Mouse (Mus musculus): Measurements from ENCODE around the gene Gm7995. TPM values are rescaled to one million over a fixed set of nuclear protein-coding genes. Genes with fewer than 3 reads are reported as not detected.

Gene Gm7995
- not detected for polyA plus RNA-seq (2017; shearing (Covaris generic))

DNA sequence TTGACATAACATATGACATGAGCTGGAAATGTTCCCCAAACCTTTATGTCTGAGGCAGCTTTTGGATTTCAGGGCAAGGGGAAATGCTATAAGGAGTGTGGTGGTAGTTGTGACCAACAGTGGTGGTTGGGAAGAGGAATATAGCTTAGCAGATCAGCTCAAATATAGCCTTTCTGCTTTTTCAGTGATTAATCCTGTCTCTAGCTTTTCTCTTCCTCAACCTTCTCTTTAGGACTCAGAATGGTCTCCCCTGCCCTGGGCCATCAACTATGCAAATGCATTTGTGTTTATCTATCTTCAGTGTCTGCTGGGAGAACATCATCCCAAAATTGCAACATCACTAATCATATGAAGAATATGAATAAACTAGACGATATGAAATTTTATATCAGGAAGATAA, at the start of gene Gm7995:
Gene Gm7995 (plus strand): TSS at position 301 of the 400 bp plus-strand sequence.

DNA sequence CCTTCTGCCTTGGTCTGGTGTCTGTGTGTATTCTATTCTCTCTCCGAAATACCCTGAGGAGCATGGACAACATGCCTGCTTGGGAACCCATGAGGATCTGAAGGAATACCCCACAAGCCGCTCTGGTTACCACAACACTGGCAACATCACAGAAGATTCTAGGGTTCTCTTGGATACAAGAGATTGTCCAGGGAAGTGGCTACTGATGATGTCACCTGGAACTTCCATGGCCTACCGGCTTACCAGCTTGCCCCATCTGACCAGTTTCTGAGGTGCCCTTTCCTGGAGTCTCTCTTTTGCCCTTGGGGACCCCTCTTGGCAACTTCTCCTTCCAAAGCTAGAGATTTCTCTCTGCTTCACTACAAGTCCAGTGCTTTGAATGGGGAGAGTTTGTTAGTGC, 12.8 kb upstream of the Gm7995 start, which contains the start of gene Gm9611:
Gene Gm9611 (minus strand): TSS at position 101 of the 400 bp plus-strand sequence.

Other genes with a start within 250 kb of the Gm7995 start
- not detected for gene Gm7951, start 192.8 kb upstream of the Gm7995 start, polyA plus RNA-seq (2017; shearing (Covaris generic))
- not detected for gene Gm17027, start 147.6 kb upstream of the Gm7995 start, polyA plus RNA-seq (2017; shearing (Covaris generic))
- gene Gm3573, start 119.4 kb upstream of the Gm7995 start, polyA plus RNA-seq (2017; shearing (Covaris generic)), result not detected
- gene Gm17026, start 50.2 kb upstream of the Gm7995 start, polyA plus RNA-seq (2017; shearing (Covaris generic)), result not detected
- not detected for gene Gm9611, start 12.9 kb upstream of the Gm7995 start, polyA plus RNA-seq (2017; shearing (Covaris generic))
- gene Gm8005, start 129.5 kb downstream of the Gm7995 start, polyA plus RNA-seq (2017; shearing (Covaris generic)), result not detected
- gene Gm8011, start 153.7 kb downstream of the Gm7995 start, polyA plus RNA-seq (2017; shearing (Covaris generic)), result not detected
- not detected for gene Gm8020, start 192.1 kb downstream of the Gm7995 start, polyA plus RNA-seq (2017; shearing (Covaris generic))
- not detected for gene Gm8024, start 214.1 kb downstream of the Gm7995 start, polyA plus RNA-seq (2017; shearing (Covaris generic))

Data from activated CD4-positive, CD25-positive, alpha-beta regulatory T cell, adult 9 weeks (primary cell).